Mouse (Mus musculus): ENCODE data around the gene Maml2.

- TF ChIP-seq CTCF (conservative IDR thresholded peaks at IDR 0.05; ENCODE audit: low read length) (no peak), POU5F1 (IDR thresholded peaks at IDR 0.05; ENCODE audit: borderline replicate concordance, low read length) (no peak), NANOG (IDR thresholded peaks at IDR 0.05; ENCODE audit: borderline replicate concordance, low read length) (no peak)
These were observed 8.7 kb downstream of the Maml2 start for GRCm38 (mm10) chr9:13306471-13306870.

All from E14TG2a.4 (cell line).